Comparison of ENCODE assay signal across 10 mouse cellular contexts in the genomic region with DNA sequence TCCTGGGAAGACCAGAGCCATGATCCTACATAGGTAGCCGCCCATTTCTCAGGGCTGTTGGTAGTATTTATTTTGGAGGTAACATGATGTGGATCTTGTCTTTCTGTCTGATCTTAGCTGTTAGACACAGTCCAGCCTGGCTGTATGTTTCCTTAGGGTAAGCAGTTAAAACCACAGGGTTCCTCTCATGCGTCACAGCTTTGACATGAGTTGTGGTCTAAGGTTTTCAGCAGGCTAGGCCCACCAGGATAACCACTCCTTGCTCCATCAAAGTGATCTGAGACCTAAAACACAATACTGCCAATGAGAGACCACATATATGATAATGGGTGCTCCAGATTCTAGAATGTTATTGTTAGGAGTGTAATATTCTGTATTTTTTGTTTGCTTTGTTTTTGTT.
"Had no signal": no experiment of that assay in that cellular context is flagged by ENCODE, and none has a peak within 500 bp of the region (broad histone marks: within the 10 kb centered on the region; RNA-seq: fewer than 3 reads in every experiment).

No protein-coding gene starts in this region.

- ATAC-seq: midbrain, embryonic 13.5 days; midbrain, embryonic 15.5 days had no signal

- DNase-seq: lung, adult 18-20 months; lung, embryonic 14.5 days; lung, postnatal 14 days; lung, postnatal 4 days; right cerebral cortex, postnatal 14 days; thymus, adult 2 months; thymus, postnatal 14 days; thymus, postnatal 4 days had no signal
